Mouse (Mus musculus) myocyte (in vitro differentiated cells): ENCODE measurements around the gene Clec1a. TPM values are rescaled to one million over a fixed set of nuclear protein-coding genes. Genes with fewer than 3 reads are reported as not detected.

Source experiments
- H3K27me3 ChIP-seq: one replicate; pipeline ENCODE4 v1.6.1; 2011; ENCODE audit not compliant: control insufficient read depth, insufficient read depth, insufficient read length
- H3K36me3 ChIP-seq: one replicate; pipeline ENCODE4 v1.6.1; 2011; ENCODE audit not compliant: control insufficient read depth, insufficient read depth
- H3K4me2 ChIP-seq: one replicate; pipeline ENCODE4 v1.6.1; 2011; ENCODE audit warnings: low read depth, control low read depth
- H3K4me3 ChIP-seq: one replicate; pipeline ENCODE4 v1.5.1; 2011; ENCODE audit warnings: mild to moderate bottlenecking, control low read depth, moderate library complexity
- H3K79me2 ChIP-seq: one replicate; pipeline ENCODE4 v1.6.1; 2011; ENCODE audit not compliant: control insufficient read depth, insufficient read depth
- H3ac ChIP-seq: one replicate; pipeline ENCODE4 v1.6.1; 2011; ENCODE audit not compliant: control insufficient read depth, insufficient read length
- CEBPB ChIP-seq: IDR thresholded peaks from 2 replicates; pipeline ENCODE4 v1.6.1; 2011; ENCODE audit warnings: mild to moderate bottlenecking, moderate library complexity; ENCODE audit not compliant: poor library complexity, insufficient read depth, severe bottlenecking
- E2F4 ChIP-seq: IDR thresholded peaks from one replicate; pipeline ENCODE4 v1.6.1; 2011; ENCODE audit warnings: mild to moderate bottlenecking, control low read depth, moderate library complexity; ENCODE audit not compliant: insufficient read depth
- MAX ChIP-seq: IDR thresholded peaks from one replicate; pipeline ENCODE4 v1.6.1; 2011; ENCODE audit warnings: low read depth, mild to moderate bottlenecking, control low read depth
- MYOD1 ChIP-seq, 3 experiments: IDR thresholded peaks; one replicate each; pipeline ENCODE4 v1.6.1; 2011; ENCODE audit warnings: control low read depth in 2 of 3, low read depth in 2 of 3, mild to moderate bottlenecking in 2 of 3, moderate library complexity in 1 of 3; ENCODE audit not compliant: insufficient read length in 2 of 3, control insufficient read depth in 1 of 3
- MYOG ChIP-seq, 3 experiments: IDR thresholded peaks; one replicate each; pipeline ENCODE4 v1.6.1; 2011; ENCODE audit warnings: control low read depth in 2 of 3, low read depth in 2 of 3, mild to moderate bottlenecking in 2 of 3; ENCODE audit not compliant: insufficient read length in 2 of 3, control insufficient read depth in 1 of 3, insufficient read depth in 1 of 3
- POLR2A ChIP-seq: IDR thresholded peaks from one replicate; pipeline ENCODE4 v1.6.1; 2011; ENCODE audit warnings: low read depth, mild to moderate bottlenecking, control low read depth, moderate library complexity; ENCODE audit not compliant: insufficient read length
- POLR2AphosphoS2 ChIP-seq: IDR thresholded peaks from one replicate; pipeline ENCODE4 v1.6.1; 2011; ENCODE audit warnings: low read depth, control low read depth; ENCODE audit not compliant: insufficient read length
- REST ChIP-seq: IDR thresholded peaks from one replicate; pipeline ENCODE4 v1.6.1; 2011; ENCODE audit warnings: mild to moderate bottlenecking, control low read depth, moderate library complexity; ENCODE audit not compliant: insufficient read depth, insufficient read length
- SRF ChIP-seq: IDR thresholded peaks from one replicate; pipeline ENCODE4 v1.6.1; 2011; ENCODE audit warnings: low read depth; ENCODE audit not compliant: control insufficient read depth, insufficient read length
- TCF12 ChIP-seq: IDR thresholded peaks from one replicate; pipeline ENCODE4 v1.6.1; 2011; ENCODE audit warnings: mild to moderate bottlenecking, control low read depth; ENCODE audit not compliant: poor library complexity, insufficient read depth, severe bottlenecking
- TCF3 ChIP-seq: IDR thresholded peaks from one replicate; pipeline ENCODE4 v1.6.1; 2011; ENCODE audit warnings: low read depth, control low read depth; ENCODE audit not compliant: insufficient read length
- USF1 ChIP-seq: IDR thresholded peaks from one replicate; pipeline ENCODE4 v1.6.1; 2011; ENCODE audit warnings: low read depth, mild to moderate bottlenecking, control low read depth, moderate library complexity
- polyA plus RNA-seq: library from polyadenylated mRNA; unstranded; fragments of >200 nt; fragmentation: generic; extraction: Trizol; gene quantifications from one replicate; pipeline ENCODE4 v1.2.1, GENCODE M21; 2012; ENCODE audit warnings: missing spikeins

Gene Clec1a
- polyA plus RNA-seq, 1 experiment: 0.13 TPM

DNA sequence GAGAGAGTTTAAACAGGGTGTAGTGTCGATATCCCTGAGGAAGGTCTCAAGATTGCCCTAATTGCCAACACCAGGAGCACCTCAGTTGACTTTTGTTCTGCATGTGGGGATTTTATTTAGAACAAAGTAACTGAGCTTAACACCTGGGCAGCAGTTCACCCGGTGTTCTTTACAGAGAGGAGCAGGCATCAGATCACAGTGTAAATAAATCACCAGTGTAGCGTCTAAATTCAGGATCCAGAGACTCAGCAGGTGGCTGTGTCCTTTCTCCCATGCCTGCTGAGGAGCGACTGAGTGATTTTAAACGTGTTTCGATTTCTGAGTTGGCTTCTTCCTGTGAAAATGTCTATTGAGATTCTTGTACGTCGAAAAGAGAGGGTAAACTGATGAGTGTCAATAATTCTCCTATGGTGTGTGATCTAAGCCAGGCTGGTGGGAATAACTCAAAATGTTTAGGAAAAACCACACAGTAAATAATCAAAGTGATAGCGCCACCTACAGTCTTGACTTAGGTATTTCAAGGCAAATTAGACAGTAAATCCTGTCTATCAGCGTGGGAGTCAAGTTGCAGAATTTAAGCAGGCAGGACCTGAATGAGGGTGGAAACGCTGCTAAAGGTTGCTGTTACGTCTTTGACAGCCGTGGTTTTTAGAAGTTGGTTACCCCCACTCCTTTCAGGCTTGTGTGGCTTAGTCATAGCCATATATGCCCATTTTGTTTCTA, 24.8 kb upstream of the Clec1a start:
- Histone ChIP-seq H3K4me3 (no peak overlapping the region), H3K79me2 (no peaks in the 10 kb centered on the region), H3ac (no peak overlapping the region), H3K4me2 (no peak overlapping the region), H3K27me3 (no peaks in the 10 kb centered on the region), H3K36me3 (no peaks in the 10 kb centered on the region)
- no peak for TF ChIP-seq SRF
- no peak for TF ChIP-seq POLR2A
- TF ChIP-seq REST: no peak
- no peak for TF ChIP-seq E2F4
- no peak for TF ChIP-seq TCF3
- TF ChIP-seq MYOD1 (IDR thresholded peaks at IDR 0.05; ENCODE audit: control insufficient read depth in 1 of 3, insufficient read length in 2 of 3, low read depth in 2 of 3): no peak
- TF ChIP-seq MAX: no peak
- no peak for TF ChIP-seq TCF12
- TF ChIP-seq USF1: no peak
- no peak for TF ChIP-seq POLR2AphosphoS2
- TF ChIP-seq CEBPB: no peak
- TF ChIP-seq MYOG (IDR thresholded peaks at IDR 0.05; ENCODE audit: control insufficient read depth in 1 of 3, insufficient read depth in 1 of 3, insufficient read length in 2 of 3, low read depth in 2 of 3): no peak

DNA sequence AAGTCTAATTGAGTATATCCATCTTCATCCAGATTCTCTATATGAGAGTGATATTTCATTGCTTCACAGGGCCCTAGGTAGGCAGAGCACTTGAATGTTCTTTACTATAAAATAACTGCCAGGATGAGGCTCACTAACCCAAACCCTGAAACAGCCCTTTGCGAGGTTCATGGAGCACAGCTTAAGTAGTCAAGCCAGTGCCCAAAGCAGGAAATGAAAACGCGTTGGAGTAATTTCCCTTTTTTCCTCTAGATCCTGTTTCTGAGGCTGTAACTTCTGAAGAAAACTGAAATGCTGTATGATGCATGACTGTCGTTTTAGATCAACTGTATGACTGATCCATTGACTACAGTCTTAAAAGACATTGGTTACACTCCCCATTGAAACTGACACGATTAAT, 20.8 kb upstream of the Clec1a start:
- Histone ChIP-seq H3K4me3 (no peak overlapping the region), H3K27me3 (no peaks in the 10 kb centered on the region), H3K4me2 (no peak overlapping the region), H3K79me2 (no peaks in the 10 kb centered on the region), H3ac (no peak overlapping the region), H3K36me3 (no peaks in the 10 kb centered on the region)
- TF ChIP-seq CEBPB (no peak), REST (no peak), TCF3 (no peak), POLR2A (no peak), TCF12 (no peak), SRF (no peak), MAX (no peak), POLR2AphosphoS2 (no peak), USF1 (no peak), MYOD1 (IDR thresholded peaks at IDR 0.05; ENCODE audit: control insufficient read depth in 1 of 3, insufficient read length in 2 of 3, low read depth in 2 of 3) (no peak), E2F4 (no peak), MYOG (IDR thresholded peaks at IDR 0.05; ENCODE audit: control insufficient read depth in 1 of 3, insufficient read depth in 1 of 3, insufficient read length in 2 of 3, low read depth in 2 of 3) (no peak)

DNA sequence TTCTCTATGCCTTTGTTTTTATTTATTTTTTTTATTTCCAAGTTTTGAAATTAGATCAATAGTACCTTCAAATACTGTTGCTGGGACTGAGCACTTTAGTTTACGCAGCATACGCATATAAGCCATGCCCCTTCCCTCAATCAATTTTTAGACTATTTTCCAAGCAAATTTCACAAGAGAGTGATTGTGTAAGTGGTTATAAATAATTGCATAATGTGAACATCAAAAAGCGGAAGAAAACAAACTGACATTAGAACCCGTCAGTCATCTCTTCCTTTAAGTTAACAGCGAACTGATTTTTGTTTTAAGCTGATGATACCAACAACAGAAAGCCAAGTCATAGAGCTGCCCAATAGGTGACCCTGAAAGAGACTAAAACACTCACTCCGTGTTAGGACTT, 19.6 kb upstream of the Clec1a start:
- H3ac ChIP-seq: no peak overlapping the region
- TF ChIP-seq USF1 (no peak), TCF3 (no peak), POLR2A (no peak), CEBPB (no peak), MYOD1 (IDR thresholded peaks at IDR 0.05; ENCODE audit: control insufficient read depth in 1 of 3, insufficient read length in 2 of 3, low read depth in 2 of 3) (no peak), TCF12 (no peak), MYOG (IDR thresholded peaks at IDR 0.05; ENCODE audit: control insufficient read depth in 1 of 3, insufficient read depth in 1 of 3, insufficient read length in 2 of 3, low read depth in 2 of 3) (no peak), REST (no peak), SRF (no peak), E2F4 (no peak), POLR2AphosphoS2 (no peak), MAX (no peak)

GRCm38 (mm10) chr6:129449743-129450142, 2.1 kb downstream of the Clec1a start:
- H3ac ChIP-seq: no peak overlapping the region
- TF ChIP-seq USF1 (no peak), POLR2AphosphoS2 (no peak), SRF (no peak), MYOG (IDR thresholded peaks at IDR 0.05; ENCODE audit: control insufficient read depth in 1 of 3, insufficient read depth in 1 of 3, insufficient read length in 2 of 3, low read depth in 2 of 3) (no peak), REST (no peak), MYOD1 (IDR thresholded peaks at IDR 0.05; ENCODE audit: control insufficient read depth in 1 of 3, insufficient read length in 2 of 3, low read depth in 2 of 3) (no peak), CEBPB (no peak), POLR2A (no peak), E2F4 (no peak), TCF3 (no peak), MAX (no peak), TCF12 (no peak)
- no peak overlapping the region for H3K4me2 ChIP-seq
- no peak overlapping the region for H3K4me3 ChIP-seq
- H3K27me3 ChIP-seq: no peaks in the 10 kb centered on the region
- no peaks in the 10 kb centered on the region for H3K79me2 ChIP-seq
- H3K36me3 ChIP-seq: no peaks in the 10 kb centered on the region

More for the DNA sequence above, 19.6 kb upstream of the Clec1a start:
- Histone ChIP-seq H3K4me2 (no peak overlapping the region), H3K79me2 (no peaks in the 10 kb centered on the region), H3K4me3 (no peak overlapping the region), H3K27me3 (no peaks in the 10 kb centered on the region), H3K36me3 (no peaks in the 10 kb centered on the region)
